8 mouse cellular contexts compared by ENCODE assay signal in the genomic region with DNA sequence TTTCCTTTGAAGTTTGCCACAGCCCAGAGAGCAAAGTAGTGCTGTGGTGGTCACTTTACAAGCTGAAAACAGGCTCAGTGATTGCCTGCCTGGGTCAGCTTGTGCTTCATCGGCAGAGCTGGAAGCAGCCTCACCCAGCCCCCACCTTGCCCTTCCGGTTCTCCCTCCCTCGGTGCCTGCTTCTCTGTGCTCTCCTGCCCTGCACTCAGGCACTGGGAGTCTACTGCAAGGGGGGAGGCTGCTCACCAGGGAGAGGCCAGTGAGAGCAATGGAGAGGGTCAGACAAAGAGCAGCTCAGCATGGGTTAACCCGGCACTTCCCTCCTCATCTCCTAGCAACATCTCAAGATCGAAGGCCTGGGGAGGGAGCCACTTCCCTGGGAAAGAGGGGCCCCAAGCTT. TPM values are rescaled to one million over a fixed set of nuclear protein-coding genes. Genes with fewer than 3 reads are reported as not detected.
DNase-seq lines count a peak whose midpoint lies in the region; ATAC-seq lines count a peak whose summit lies in the region.

No protein-coding gene starts in this region.

- 0% methylated on average over 5 of the region's 5 CpGs for WGBS in forebrain, embryonic 13.5 days
- WGBS in liver, embryonic 13.5 days (ENCODE audit: insufficient replicate concordance) = 1% methylated on average over 5 of the region's 5 CpGs
- 2% methylated on average over 5 of the region's 5 CpGs for WGBS in stomach, embryonic 15.5 days

- peaks cover 40% of the 10 kb centered on the region for H3K27me3 ChIP-seq in megakaryocyte, embryonic 14.5 days (replicated peaks)
- peaks cover 10% of the 10 kb centered on the region; the same call in 1 of the 2 replicates for H3K27me3 ChIP-seq in forebrain, embryonic 13.5 days
- peaks cover 44% of the 10 kb centered on the region for H3K27me3 ChIP-seq in liver, embryonic 13.5 days
- no peaks in the 10 kb centered on the region for H3K27me3 ChIP-seq in stomach, embryonic 15.5 days (replicated peaks)

- ATAC-seq in megakaryocyte, adult 5-6 weeks (ENCODE audit: poor library complexity, severe bottlenecking) = no peak
- ATAC-seq in forebrain, embryonic 13.5 days = 0 out of 2 replicates have a peak, but pooled peaks have one; percentile 19
- no peak for ATAC-seq in liver, embryonic 13.5 days (ENCODE audit: low read depth)
- no peak for ATAC-seq in stomach, embryonic 15.5 days (ENCODE audit: insufficient read depth, low FRiP score, low read depth)

- peak overlapping the region; percentile 79 for H3K4me3 ChIP-seq in megakaryocyte, embryonic 14.5 days (replicated peaks)
- H3K4me3 ChIP-seq in forebrain, embryonic 13.5 days = no peak overlapping the region
- peak overlapping the region; percentile 21 for H3K4me3 ChIP-seq in liver, embryonic 13.5 days (replicated peaks)
- no peak overlapping the region; the same call in 1 of the 2 replicates for H3K4me3 ChIP-seq in stomach, embryonic 15.5 days (replicated peaks)

- H3K27ac ChIP-seq in forebrain, embryonic 13.5 days = no peak overlapping the region
- no peak overlapping the region for H3K27ac ChIP-seq in liver, embryonic 13.5 days
- no peak overlapping the region for H3K27ac ChIP-seq in stomach, embryonic 15.5 days

- H3K4me1 ChIP-seq in megakaryocyte, embryonic 14.5 days = peaks cover 73% of the 10 kb centered on the region
- H3K4me1 ChIP-seq in forebrain, embryonic 13.5 days = peaks cover 50% of the 10 kb centered on the region
- peaks cover 55% of the 10 kb centered on the region for H3K4me1 ChIP-seq in liver, embryonic 13.5 days (replicated peaks)
- peaks cover 42% of the 10 kb centered on the region for H3K4me1 ChIP-seq in stomach, embryonic 15.5 days

- no peaks in the 10 kb centered on the region for H3K9me3 ChIP-seq in megakaryocyte, embryonic 14.5 days
- no peaks in the 10 kb centered on the region for H3K9me3 ChIP-seq in forebrain, embryonic 13.5 days (replicated peaks)
- no peaks in the 10 kb centered on the region for H3K9me3 ChIP-seq in liver, embryonic 13.5 days (replicated peaks)
- H3K9me3 ChIP-seq in stomach, embryonic 15.5 days = no peaks in the 10 kb centered on the region

- peak overlapping the region; percentile 28 for H3K4me2 ChIP-seq in forebrain, embryonic 13.5 days
- peak overlapping the region; percentile 51 for H3K4me2 ChIP-seq in liver, embryonic 13.5 days
- H3K4me2 ChIP-seq in stomach, embryonic 15.5 days = peak overlapping the region; percentile 43

- H3K9ac ChIP-seq in forebrain, embryonic 13.5 days = no peak overlapping the region
- H3K9ac ChIP-seq in liver, embryonic 13.5 days = peak overlapping the region; percentile 29; the same call in 1 of the 2 replicates
- H3K9ac ChIP-seq in stomach, embryonic 15.5 days = no peak overlapping the region

- no peak for DNase-seq in liver, embryonic 13.5 days
- DNase-seq in right cerebral cortex, postnatal 25 days = no peak
- DNase-seq in cerebellum, adult 9-11 months = no peak
- DNase-seq in ovary, postnatal 10 days (ENCODE audit: low spot score) = no peak

- no peaks in the 10 kb centered on the region for H3K36me3 ChIP-seq in megakaryocyte, embryonic 14.5 days (replicated peaks; ENCODE audit: low read length)
- H3K36me3 ChIP-seq in forebrain, embryonic 13.5 days (ENCODE audit: poor library complexity, severe bottlenecking) = no peaks in the 10 kb centered on the region
- H3K36me3 ChIP-seq in liver, embryonic 13.5 days = no peaks in the 10 kb centered on the region
- no peaks in the 10 kb centered on the region for H3K36me3 ChIP-seq in stomach, embryonic 15.5 days

RNA-seq across cellular contexts. Expression of gene Lrrc74b, which starts 2.2 kb away (rescaled TPM):
- polyA plus RNA-seq in megakaryocyte, embryonic 14.5 days (2012; ENCODE audit: insufficient read depth, low replicate concordance) = not detected in 2 replicates
- not detected in 2 replicates for total RNA-seq in megakaryocyte, adult 5-6 weeks (2015)
- total RNA-seq in megakaryocyte, adult 5-6 weeks (2017) = not detected in 2 replicates
- polyA plus RNA-seq in forebrain, embryonic 13.5 days (2015; fragmentation: Nextera tagmentation; extraction: Ambion mirVana) = 0.32 and 0.77 TPM in 2 replicates
- not detected in 2 replicates for polyA plus RNA-seq in liver, embryonic 13.5 days (2015; fragmentation: Nextera tagmentation; extraction: Ambion mirVana)
- 0.26 and 0.61 TPM in 2 replicates for polyA plus RNA-seq in stomach, embryonic 15.5 days (2015; fragmentation: Nextera tagmentation; extraction: Ambion mirVana)

RNA-seq across cellular contexts. Expression of gene P2rx6, which starts 2.9 kb away (rescaled TPM):
- polyA plus RNA-seq in megakaryocyte, embryonic 14.5 days (2012; ENCODE audit: insufficient read depth, low replicate concordance) = 2.3 TPM in 1 of 2 replicates, not detected in the other
- total RNA-seq in megakaryocyte, adult 5-6 weeks (2015) = not detected in 2 replicates
- total RNA-seq in megakaryocyte, adult 5-6 weeks (2017) = not detected in 2 replicates
- polyA plus RNA-seq in forebrain, embryonic 13.5 days (2015; fragmentation: Nextera tagmentation; extraction: Ambion mirVana) = 0.84 and 0.97 TPM in 2 replicates
- polyA plus RNA-seq in liver, embryonic 13.5 days (2015; fragmentation: Nextera tagmentation; extraction: Ambion mirVana) = 0.09 TPM in 1 of 2 replicates, not detected in the other
- 1.2 TPM in 2 replicates for polyA plus RNA-seq in stomach, embryonic 15.5 days (2015; fragmentation: Nextera tagmentation; extraction: Ambion mirVana)

RNA-seq across cellular contexts. Expression of gene Slc7a4, which starts 24.2 kb away (rescaled TPM):
- polyA plus RNA-seq in megakaryocyte, embryonic 14.5 days (2012; ENCODE audit: insufficient read depth, low replicate concordance) = 0.32 and 1.0 TPM in 2 replicates
- total RNA-seq in megakaryocyte, adult 5-6 weeks (2015) = not detected in 2 replicates
- total RNA-seq in megakaryocyte, adult 5-6 weeks (2017) = 0.40 TPM in 1 of 2 replicates, not detected in the other
- 11.1 and 13.8 TPM in 2 replicates for polyA plus RNA-seq in forebrain, embryonic 13.5 days (2015; fragmentation: Nextera tagmentation; extraction: Ambion mirVana)
- polyA plus RNA-seq in liver, embryonic 13.5 days (2015; fragmentation: Nextera tagmentation; extraction: Ambion mirVana) = 1.3 and 1.8 TPM in 2 replicates
- 21.8 and 25.4 TPM in 2 replicates for polyA plus RNA-seq in stomach, embryonic 15.5 days (2015; fragmentation: Nextera tagmentation; extraction: Ambion mirVana)

RNA-seq across cellular contexts. Expression of gene Thap7, which starts 27.9 kb away (rescaled TPM):
- polyA plus RNA-seq in megakaryocyte, embryonic 14.5 days (2012; ENCODE audit: insufficient read depth, low replicate concordance) = 163 and 262 TPM in 2 replicates
- 8.9 and 14.9 TPM in 2 replicates for total RNA-seq in megakaryocyte, adult 5-6 weeks (2015)
- total RNA-seq in megakaryocyte, adult 5-6 weeks (2017) = 19.1 and 29.2 TPM in 2 replicates
- 58.3 and 59.2 TPM in 2 replicates for polyA plus RNA-seq in forebrain, embryonic 13.5 days (2015; fragmentation: Nextera tagmentation; extraction: Ambion mirVana)
- polyA plus RNA-seq in liver, embryonic 13.5 days (2015; fragmentation: Nextera tagmentation; extraction: Ambion mirVana) = 30.1 and 32.0 TPM in 2 replicates
- polyA plus RNA-seq in stomach, embryonic 15.5 days (2015; fragmentation: Nextera tagmentation; extraction: Ambion mirVana) = 57.3 and 60.8 TPM in 2 replicates

RNA-seq across cellular contexts. Expression of gene Lztr1, which starts 50.3 kb away (rescaled TPM):
- polyA plus RNA-seq in megakaryocyte, embryonic 14.5 days (2012; ENCODE audit: insufficient read depth, low replicate concordance) = 8.5 and 18.4 TPM in 2 replicates
- 19.2 and 27.7 TPM in 2 replicates for total RNA-seq in megakaryocyte, adult 5-6 weeks (2015)
- total RNA-seq in megakaryocyte, adult 5-6 weeks (2017) = 38.1 and 49.8 TPM in 2 replicates
- polyA plus RNA-seq in forebrain, embryonic 13.5 days (2015; fragmentation: Nextera tagmentation; extraction: Ambion mirVana) = 102 and 110 TPM in 2 replicates
- 22.6 and 24.0 TPM in 2 replicates for polyA plus RNA-seq in liver, embryonic 13.5 days (2015; fragmentation: Nextera tagmentation; extraction: Ambion mirVana)
- polyA plus RNA-seq in stomach, embryonic 15.5 days (2015; fragmentation: Nextera tagmentation; extraction: Ambion mirVana) = 70.2 and 76.1 TPM in 2 replicates

Comparison
In these comparisons a context has a peak if more than half of its experiments do, and no peak if none do; other contexts are left out.
1. H3K4me3 ChIP-seq: peak in megakaryocyte, embryonic 14.5 days (single experiment) and liver, embryonic 13.5 days (single experiment); none in forebrain, embryonic 13.5 days (single experiment) and stomach, embryonic 15.5 days (single experiment).
2. Peak in every context shown above with its lines, with median percentiles within 50 percentile points of each other: H3K4me2 ChIP-seq.